Mouse (Mus musculus) right cerebral cortex, adult 2 months (tissue): ENCODE results near the gene 1700102P08Rik.

ENCODE experiments used
- DNase-seq, 2 experiments: peaks; one replicate each; pipeline ENCODE4 v3.0.0; 2021 to 2022; ENCODE audit warnings: low spot score in 2 of 2

The 1700102P08Rik gene

GRCm38 (mm10) chr9:108411381-108411942 lies 18.9 kb downstream of the 1700102P08Rik start:
- DNase-seq = peak; percentile 67 to 75

GRCm38 (mm10) chr9:108412221-108412620 lies 19.6 kb downstream of the 1700102P08Rik start:
- DNase-seq = no peak

GRCm38 (mm10) chr9:108428384-108428783 lies 35.8 kb downstream of the 1700102P08Rik start, which contains the start of gene Ccdc36:
Gene Ccdc36, minus strand, starts transcription at chr9:108428484.
- no peak for DNase-seq

GRCm38 (mm10) chr9:108431431-108432067 lies 38.9 kb downstream of the 1700102P08Rik start:
- DNase-seq = no peak

GRCm38 (mm10) chr9:108436182-108436581 lies 43.6 kb downstream of the 1700102P08Rik start, which contains the start of gene BC048562:
Gene BC048562, plus strand, starts transcription at chr9:108436482.
- no peak for DNase-seq

GRCm38 (mm10) chr9:108439176-108439575 lies 46.6 kb downstream of the 1700102P08Rik start:
- no peak for DNase-seq

GRCm38 (mm10) chr9:108440485-108440884 lies 47.9 kb downstream of the 1700102P08Rik start:
- DNase-seq = peak; percentile 56 to 66

- DNase-seq = peak; percentile 32 to 62
Observed at GRCm38 (mm10) chr9:108441236-108441919, 48.8 kb downstream of the 1700102P08Rik start.

- DNase-seq = no peak
Observed at GRCm38 (mm10) chr9:108445125-108445524, 52.5 kb downstream of the 1700102P08Rik start.

- peak; percentile 69 to 80 for DNase-seq
Observed at GRCm38 (mm10) chr9:108449860-108450259, 57.3 kb downstream of the 1700102P08Rik start.

GRCm38 (mm10) chr9:108450292-108451169 lies 57.9 kb downstream of the 1700102P08Rik start:
- DNase-seq = peak; percentile 47 to 52

- no peak for DNase-seq
Observed at GRCm38 (mm10) chr9:108451170-108451493, 58.5 kb downstream of the 1700102P08Rik start.

- DNase-seq = no peak
Observed at GRCm38 (mm10) chr9:108451519-108452160, 59.0 kb downstream of the 1700102P08Rik start.

- DNase-seq = peak; percentile 89 to 92
Observed at GRCm38 (mm10) chr9:108452291-108452906, 59.8 kb downstream of the 1700102P08Rik start.

- DNase-seq = no peak
Observed at GRCm38 (mm10) chr9:108452911-108453310, 60.3 kb downstream of the 1700102P08Rik start.

- peak; percentile 36 to 40 for DNase-seq
Observed at GRCm38 (mm10) chr9:108453458-108453857, 60.9 kb downstream of the 1700102P08Rik start.

- no peak for DNase-seq
Observed at GRCm38 (mm10) chr9:108454429-108454828, 61.8 kb downstream of the 1700102P08Rik start.

- no peak for DNase-seq
Observed at GRCm38 (mm10) chr9:108455747-108456571, 63.4 kb downstream of the 1700102P08Rik start.

- DNase-seq = no peak
Observed at GRCm38 (mm10) chr9:108456953-108457352, 64.3 kb downstream of the 1700102P08Rik start.

GRCm38 (mm10) chr9:108459939-108460318 lies 67.3 kb downstream of the 1700102P08Rik start:
- DNase-seq = no peak
